Mouse (Mus musculus) neural tube, embryonic 11.5 days (tissue): ENCODE data around the gene LTO1. TPM values are rescaled to one million over a fixed set of nuclear protein-coding genes. Genes with fewer than 3 reads are reported as not detected.

Experiments
- ATAC-seq: fragments of 200-750 bp; cut with Nextera tagmentation; 2 replicates; pipeline ENCODE4 v1.8.0; 2017; ENCODE audit warnings: moderate number of reproducible peaks, mild to moderate bottlenecking, moderate TSS enrichment, moderate library complexity; ENCODE audit not compliant: insufficient read depth, low FRiP score, low TSS enrichment
- DNase-seq: peaks from one replicate; pipeline ENCODE4 v3.0.0-alpha.2; 2015; ENCODE audit warnings: low spot score
- H3K27ac ChIP-seq: fragments of 300-500 bp; sonication (generic); 2 replicates; pipeline ENCODE4 v1.5.1; 2014; ENCODE audit warnings: low read depth, mild to moderate bottlenecking, low read length
- H3K27me3 ChIP-seq: fragments of 300-500 bp; sonication (generic); 2 replicates; pipeline ENCODE4 v1.6.1; 2014; ENCODE audit warnings: mild to moderate bottlenecking, low read length, mixed read lengths; ENCODE audit not compliant: control insufficient read depth, insufficient read depth
- H3K36me3 ChIP-seq: fragments of 300-500 bp; sonication (generic); 2 replicates; pipeline ENCODE4 v1.6.1; 2014; ENCODE audit warnings: mild to moderate bottlenecking, low read length, moderate library complexity, mixed read lengths; ENCODE audit not compliant: control insufficient read depth, insufficient read depth
- H3K4me1 ChIP-seq: fragments of 300-500 bp; sonication (generic); 2 replicates; pipeline ENCODE4 v1.6.1; 2014; ENCODE audit warnings: low read length, mixed read lengths; ENCODE audit not compliant: control insufficient read depth, insufficient read depth
- H3K4me2 ChIP-seq: fragments of 300-500 bp; sonication (generic); 2 replicates; pipeline ENCODE4 v1.6.1; 2014; ENCODE audit warnings: low read depth, mild to moderate bottlenecking, moderate library complexity
- H3K4me3 ChIP-seq: fragments of 300-500 bp; sonication (generic); 2 replicates; pipeline ENCODE4 v1.5.1; 2014; ENCODE audit warnings: low read depth, low read length
- H3K9ac ChIP-seq: fragments of 300-500 bp; sonication (generic); 2 replicates; pipeline ENCODE4 v1.6.1; 2014; ENCODE audit warnings: mild to moderate bottlenecking, low read length
- H3K9me3 ChIP-seq: fragments of 300-500 bp; sonication (generic); 2 replicates; pipeline ENCODE4 v1.6.1; 2016; ENCODE audit warnings: low read length; ENCODE audit not compliant: control insufficient read depth
- WGBS: fragments of 180-500 bp; shearing (Covaris S2); extraction: QIAGEN DNeasy Blood & Tissue Kit; methylation state at CpG from one replicate; pipeline ENCODE4 v1.1.7; 2014; 5-methylcytosine and 5-hydroxymethylcytosine counted together
- polyA plus RNA-seq: library from polyadenylated mRNA; unstranded; fragments of >200 nt; fragmentation: Nextera tagmentation; extraction: Ambion mirVana; gene quantifications from 2 replicates; pipeline ENCODE4 v1.2.1, GENCODE M21; 2014

Gene LTO1
- polyA plus RNA-seq, 1 experiment from 2014 or later: 29.1 TPM

DNA sequence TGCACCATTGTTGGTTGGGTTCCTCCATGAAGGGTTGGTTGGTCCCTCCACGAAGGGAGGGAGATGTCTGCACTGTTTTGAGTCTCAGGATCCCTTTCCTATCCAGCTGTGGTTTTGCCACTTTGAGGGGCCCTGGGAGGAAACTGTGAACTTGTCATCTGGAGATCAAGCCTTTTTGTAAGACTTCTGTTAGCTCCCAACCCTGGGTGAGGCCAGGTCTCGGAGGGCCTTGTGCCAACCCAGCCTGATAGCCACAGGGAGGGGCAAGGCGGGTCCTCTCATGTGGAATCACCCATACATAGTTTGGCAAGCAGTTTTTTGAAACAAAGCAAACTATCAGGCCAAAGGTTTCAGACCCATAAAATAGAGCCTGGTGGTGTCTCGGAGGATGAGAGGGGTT, 49.4 kb downstream of the LTO1 start:
- H3K27me3 ChIP-seq: no peaks in the 10 kb centered on the region
- H3K4me2 ChIP-seq: no peak overlapping the region
- no peaks in the 10 kb centered on the region for H3K36me3 ChIP-seq
- WGBS: 87% methylated on average over 4 of the region's 4 CpGs
- H3K9me3 ChIP-seq: no peaks in the 10 kb centered on the region
- DNase-seq: no peak
- no peak overlapping the region for H3K9ac ChIP-seq
- ATAC-seq: no peak
- H3K4me1 ChIP-seq: no peaks in the 10 kb centered on the region
- H3K27ac ChIP-seq: no peak overlapping the region
- H3K4me3 ChIP-seq: no peak overlapping the region

DNA sequence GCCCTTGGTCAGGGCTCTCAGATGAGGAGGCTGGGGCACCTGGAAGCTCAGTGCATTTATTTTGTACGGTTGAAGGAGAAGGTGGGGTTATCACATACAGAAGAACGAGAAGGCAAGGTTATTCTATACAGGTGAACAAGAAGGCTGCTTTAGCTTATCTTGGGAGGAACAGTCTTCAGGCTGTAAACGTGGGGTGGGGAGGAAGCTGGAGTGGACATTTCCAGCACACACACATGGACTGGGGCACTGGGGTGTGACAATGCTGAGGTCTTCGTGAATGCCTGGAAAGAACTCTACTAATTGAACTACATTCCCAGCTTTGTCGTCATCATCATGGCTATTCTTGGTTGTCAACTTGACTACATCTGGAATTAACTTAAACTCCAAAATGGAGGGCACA, 51.0 kb downstream of the LTO1 start:
- no peak for DNase-seq
- Histone ChIP-seq H3K4me1 (no peaks in the 10 kb centered on the region), H3K9ac (no peak overlapping the region), H3K27ac (no peak overlapping the region), H3K36me3 (no peaks in the 10 kb centered on the region), H3K4me3 (no peak overlapping the region), H3K9me3 (no peaks in the 10 kb centered on the region), H3K4me2 (no peak overlapping the region), H3K27me3 (no peaks in the 10 kb centered on the region)
- ATAC-seq: no peak
- WGBS: 80% methylated on average over 5 of the region's 5 CpGs

DNA sequence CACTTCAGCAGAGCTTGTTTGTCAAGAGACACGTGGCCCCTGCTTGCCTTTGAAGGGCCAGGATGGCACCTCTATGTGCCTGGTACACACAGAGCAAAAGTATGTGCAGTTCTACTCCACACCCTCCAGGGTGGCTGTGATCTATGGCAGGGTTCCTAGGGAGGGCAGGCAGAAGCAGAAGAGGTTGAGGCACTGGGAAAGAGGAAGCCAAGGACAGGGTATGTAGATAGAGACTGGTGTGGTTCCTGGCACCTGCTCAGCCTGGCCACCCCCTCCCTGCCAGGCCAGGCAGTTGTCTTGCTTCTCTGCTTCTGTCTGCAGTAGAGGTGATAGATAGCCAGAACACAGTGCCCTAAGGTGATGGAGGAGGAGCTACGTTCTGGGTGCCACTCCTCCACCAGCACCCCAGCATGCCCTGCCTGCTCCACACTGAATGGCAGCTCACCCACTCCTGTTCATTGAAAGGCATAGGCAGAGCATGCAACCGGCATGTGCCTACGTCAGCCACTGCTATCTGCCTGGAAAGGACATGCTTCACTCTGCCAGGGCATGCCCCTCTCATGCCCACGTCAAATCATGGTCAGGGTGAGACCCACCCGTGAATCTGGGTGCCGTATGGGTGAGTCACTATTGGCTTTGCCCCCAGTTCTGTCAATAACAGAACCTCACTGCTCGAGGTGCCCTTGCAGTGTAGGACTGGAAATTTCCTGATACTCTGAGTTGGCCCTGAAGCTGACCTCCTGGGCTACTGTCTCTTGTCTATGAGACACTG, 56.3 kb downstream of the LTO1 start:
- Histone ChIP-seq H3K4me3 (no peak overlapping the region), H3K4me2 (no peak overlapping the region), H3K9ac (no peak overlapping the region), H3K27me3 (no peaks in the 10 kb centered on the region), H3K36me3 (no peaks in the 10 kb centered on the region), H3K9me3 (no peaks in the 10 kb centered on the region), H3K4me1 (no peaks in the 10 kb centered on the region), H3K27ac (no peak overlapping the region)
- DNase-seq (no peak), ATAC-seq (no peak)
- WGBS: 74% methylated on average over 8 of the region's 8 CpGs

DNA sequence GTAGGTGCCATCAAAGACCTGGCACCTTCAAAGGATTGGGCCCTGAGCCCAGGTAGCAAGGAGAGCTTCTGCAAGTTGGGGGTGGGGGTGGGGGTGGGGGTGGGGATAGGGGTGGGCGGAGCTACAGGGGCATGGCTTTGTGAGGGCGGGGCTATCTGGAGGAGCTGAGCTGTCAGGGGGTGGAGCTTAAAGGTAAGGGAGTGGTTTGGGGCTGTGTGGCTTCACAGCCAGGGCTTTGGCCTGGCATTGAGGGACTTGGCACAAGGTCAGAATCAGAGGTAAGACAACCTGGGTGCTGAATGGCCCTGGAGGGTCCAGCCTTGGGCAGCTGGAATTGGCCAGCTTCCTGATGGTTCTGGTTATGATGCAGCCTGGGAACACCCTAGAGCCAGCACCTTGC, 56.9 kb downstream of the LTO1 start:
- no peak for ATAC-seq
- DNase-seq: no peak
- no peaks in the 10 kb centered on the region for H3K4me1 ChIP-seq
- 17% methylated on average over 2 of the region's 2 CpGs for WGBS
- no peak overlapping the region for H3K4me2 ChIP-seq
- no peak overlapping the region for H3K27ac ChIP-seq
- H3K27me3 ChIP-seq: no peaks in the 10 kb centered on the region
- H3K9ac ChIP-seq: no peak overlapping the region
- H3K9me3 ChIP-seq: no peaks in the 10 kb centered on the region
- no peak overlapping the region for H3K4me3 ChIP-seq
- H3K36me3 ChIP-seq: no peaks in the 10 kb centered on the region

DNA sequence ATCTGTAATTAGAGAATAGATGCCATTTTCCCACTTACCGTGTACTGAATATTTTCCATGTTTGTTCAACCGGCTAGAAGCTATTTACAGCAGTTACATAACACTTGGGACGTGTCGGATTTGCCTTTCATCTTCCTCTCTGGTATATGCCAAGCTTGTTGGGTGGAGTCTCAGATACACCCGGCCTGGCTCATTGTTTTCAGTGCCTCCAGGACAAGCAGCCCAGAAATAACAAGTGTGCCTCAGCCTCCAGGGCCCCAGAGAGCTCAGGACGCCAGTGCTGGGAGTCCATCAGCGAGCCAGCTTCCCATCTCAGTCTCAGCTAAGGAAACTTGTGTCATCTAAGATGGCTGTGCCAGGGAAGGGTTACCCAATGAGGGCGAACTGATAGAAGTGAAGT, 58.6 kb downstream of the LTO1 start:
- no peak overlapping the region for H3K4me3 ChIP-seq
- H3K4me1 ChIP-seq: no peaks in the 10 kb centered on the region
- DNase-seq: no peak
- H3K27ac ChIP-seq: no peak overlapping the region
- H3K36me3 ChIP-seq: no peaks in the 10 kb centered on the region
- no peaks in the 10 kb centered on the region for H3K27me3 ChIP-seq
- H3K9ac ChIP-seq: no peak overlapping the region
- no peak overlapping the region for H3K4me2 ChIP-seq
- no peaks in the 10 kb centered on the region for H3K9me3 ChIP-seq
- WGBS: 64% methylated on average over 8 of the region's 8 CpGs
- no peak for ATAC-seq

DNA sequence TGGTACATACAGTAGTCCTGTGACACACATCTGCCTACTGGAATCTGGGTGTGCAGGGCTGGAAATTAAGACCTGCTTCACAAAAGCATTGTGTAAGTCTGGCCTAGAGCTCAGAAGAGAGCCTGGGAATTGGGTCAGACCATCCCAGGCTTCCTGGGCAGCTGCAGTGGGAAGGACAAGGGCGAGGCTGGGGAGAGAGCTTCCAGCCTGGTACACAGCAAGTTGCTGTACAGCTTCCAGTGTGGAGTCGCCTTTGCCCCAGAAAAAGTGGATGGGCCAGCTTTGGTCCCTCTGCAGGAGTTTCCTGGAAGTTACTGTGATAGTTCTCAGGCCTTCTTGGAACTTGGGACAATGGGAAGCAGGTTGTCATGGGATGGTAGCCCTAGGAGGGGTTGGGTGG, 62.2 kb downstream of the LTO1 start:
- Histone ChIP-seq H3K4me1 (no peaks in the 10 kb centered on the region), H3K9ac (no peak overlapping the region), H3K4me2 (no peak overlapping the region), H3K36me3 (no peaks in the 10 kb centered on the region), H3K9me3 (no peaks in the 10 kb centered on the region), H3K4me3 (no peak overlapping the region), H3K27me3 (no peaks in the 10 kb centered on the region), H3K27ac (no peak overlapping the region)
- DNase-seq (no peak), ATAC-seq (no peak)
- 67% methylated on average over 2 of the region's 2 CpGs for WGBS

DNA sequence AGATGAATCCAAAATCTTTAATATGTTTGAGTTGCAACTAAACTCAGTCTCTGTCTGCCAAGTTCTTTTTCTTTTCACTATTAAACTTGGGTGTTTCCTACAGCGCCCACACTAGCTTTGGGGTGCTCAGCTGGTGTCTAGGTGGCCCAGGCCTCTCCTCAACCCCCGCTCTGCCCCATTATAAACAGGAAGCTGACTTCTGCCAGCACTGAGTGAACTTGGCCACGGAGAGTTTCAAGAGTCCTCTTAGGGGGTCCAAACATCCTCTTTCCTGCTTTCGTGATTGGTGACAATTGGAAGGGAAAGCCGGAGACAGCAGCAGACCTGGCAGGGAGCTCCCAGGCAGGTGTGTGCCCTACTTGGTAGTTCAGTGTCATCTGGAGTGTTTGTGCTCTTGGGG, 64.9 kb downstream of the LTO1 start:
- H3K36me3 ChIP-seq: no peaks in the 10 kb centered on the region
- no peaks in the 10 kb centered on the region for H3K27me3 ChIP-seq
- no peak overlapping the region for H3K4me2 ChIP-seq
- 84% methylated on average over 5 of the region's 5 CpGs for WGBS
- H3K27ac ChIP-seq: no peak overlapping the region
- H3K4me1 ChIP-seq: no peaks in the 10 kb centered on the region
- H3K4me3 ChIP-seq: no peak overlapping the region
- H3K9ac ChIP-seq: no peak overlapping the region
- ATAC-seq (no peak), DNase-seq (no peak)
- H3K9me3 ChIP-seq: no peaks in the 10 kb centered on the region

Other genes starting within 250 kb of the LTO1 start
- gene Ano1, start 163.1 kb upstream of the LTO1 start, polyA plus RNA-seq: 2.6 and 3.2 TPM in 2 replicates
- gene Fgf3, start 77.0 kb upstream of the LTO1 start, polyA plus RNA-seq: 0.57 and 0.98 TPM in 2 replicates
- gene Fgf4, start 67.7 kb upstream of the LTO1 start, polyA plus RNA-seq: 0.74 and 1.3 TPM in 2 replicates
- 48.6 and 53.3 TPM in 2 replicates for gene Fgf15, start 18.6 kb upstream of the LTO1 start, polyA plus RNA-seq
- gene Ccnd1, start 24.8 kb downstream of the LTO1 start, polyA plus RNA-seq: 201 and 213 TPM in 2 replicates